Mouse (Mus musculus) lung, embryonic 15.5 days (tissue): ENCODE measurements around the gene Mrps23. TPM values are rescaled to one million over a fixed set of nuclear protein-coding genes. Genes with fewer than 3 reads are reported as not detected.

ENCODE experiments used
- ATAC-seq: fragments of 200-750 bp; cut with Nextera tagmentation; 2 replicates; pipeline ENCODE4 v1.8.0; 2017; ENCODE audit warnings: moderate number of reproducible peaks, borderline replicate concordance; ENCODE audit not compliant: low FRiP score, low TSS enrichment; ENCODE audit errors: extremely low read depth
- H3K27ac ChIP-seq: fragments of 300-500 bp; sonication (generic); 2 replicates; pipeline ENCODE4 v1.5.1; 2015; ENCODE audit warnings: moderate library complexity, mild to moderate bottlenecking, inconsistent platforms
- H3K27me3 ChIP-seq: fragments of 300-500 bp; sonication (generic); 2 replicates; pipeline ENCODE4 v1.6.1; 2015; ENCODE audit warnings: inconsistent platforms
- H3K36me3 ChIP-seq: fragments of 300-500 bp; sonication (generic); 2 replicates; pipeline ENCODE4 v1.6.1; 2015; ENCODE audit warnings: inconsistent platforms
- H3K4me1 ChIP-seq: fragments of 300-500 bp; sonication (generic); 2 replicates; pipeline ENCODE4 v1.6.1; 2015; ENCODE audit warnings: inconsistent platforms
- H3K4me2 ChIP-seq: fragments of 300-500 bp; sonication (generic); 2 replicates; pipeline ENCODE4 v1.6.1; 2015; ENCODE audit warnings: inconsistent platforms, mild to moderate bottlenecking, moderate library complexity
- H3K4me3 ChIP-seq: fragments of 300-500 bp; sonication (generic); 2 replicates; pipeline ENCODE4 v1.5.1; 2015; ENCODE audit warnings: mild to moderate bottlenecking, inconsistent platforms
- H3K9ac ChIP-seq: fragments of 300-500 bp; sonication (generic); 2 replicates; pipeline ENCODE4 v1.6.1; 2015; ENCODE audit warnings: inconsistent platforms
- H3K9me3 ChIP-seq: fragments of 300-500 bp; sonication (generic); 2 replicates; pipeline ENCODE4 v1.6.1; 2016; ENCODE audit warnings: inconsistent platforms
- WGBS: fragments of 180-500 bp; shearing (Covaris S2); methylation state at CpG from one replicate; pipeline ENCODE4 v1.1.7; 2015; 5-methylcytosine and 5-hydroxymethylcytosine counted together
- polyA plus RNA-seq: library from polyadenylated mRNA; unstranded; fragments of >200 nt; fragmentation: Nextera tagmentation; extraction: Ambion mirVana; gene quantifications from 2 replicates; pipeline ENCODE4 v1.2.1, GENCODE M21; 2015

Mrps23 gene
- polyA plus RNA-seq, result 57.4 and 59.4 TPM in 2 replicates

DNA sequence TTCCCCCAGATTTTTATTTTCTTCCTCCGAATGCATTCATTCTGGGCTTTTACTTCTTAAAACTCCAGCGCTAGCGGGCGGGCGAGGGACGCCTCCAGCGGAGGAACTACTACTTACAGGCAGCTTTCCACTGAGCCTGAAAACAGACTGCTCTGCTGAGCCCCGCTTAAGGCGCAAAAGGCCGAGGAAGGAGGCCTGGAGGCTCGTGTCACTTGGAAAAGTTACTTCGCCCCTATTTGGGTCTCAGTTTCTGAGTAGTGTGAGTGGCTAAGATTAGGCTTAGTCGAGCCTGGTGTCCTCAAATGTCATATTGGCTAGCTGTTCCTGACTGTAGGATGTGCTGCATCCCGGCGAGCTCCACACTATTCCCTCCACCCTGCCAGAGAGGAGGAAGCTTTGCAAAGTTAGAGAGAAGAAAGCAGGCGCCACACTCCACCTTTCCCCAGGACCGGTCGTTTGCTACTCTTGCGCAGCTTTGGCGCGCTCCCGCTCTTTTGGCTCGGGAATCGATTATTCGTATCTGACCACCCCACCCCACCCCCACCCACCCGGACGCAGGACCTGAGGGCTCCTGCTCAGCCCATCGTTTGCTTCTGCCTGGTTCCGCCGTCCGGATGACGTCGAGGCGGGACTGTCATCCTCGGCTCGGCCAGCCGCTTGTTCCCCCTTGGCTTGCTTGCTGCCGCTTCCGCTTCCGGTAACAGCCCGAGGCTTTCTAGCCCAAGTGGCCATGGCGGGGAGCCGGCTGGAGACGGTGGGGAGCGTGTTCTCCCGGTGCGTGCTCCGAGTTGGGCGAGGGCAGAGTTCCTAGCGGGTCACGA, at the start of gene Mrps23:
Gene Mrps23, plus strand, starts transcription at position 677 of the 821 bp plus-strand sequence.
- H3K27ac ChIP-seq, result peak within 1 kb of the TSS; percentile 91
- peak; percentile 95 for ATAC-seq
- H3K4me2 ChIP-seq, result peak within 1 kb of the TSS; percentile 88
- H3K36me3 ChIP-seq, result peaks cover 10% of the 10 kb centered on the region; the same call in 1 of the 2 replicates
- WGBS, result under 1% methylated on average over 51 of the region's 51 CpGs
- H3K4me3 ChIP-seq, result peak within 1 kb of the TSS; percentile 73
- no peaks in the 10 kb centered on the region for H3K27me3 ChIP-seq
- peaks cover 23% of the 10 kb centered on the region for H3K4me1 ChIP-seq
- peak within 1 kb of the TSS; percentile 69 for H3K9ac ChIP-seq
- H3K9me3 ChIP-seq, result no peaks in the 10 kb centered on the region

DNA sequence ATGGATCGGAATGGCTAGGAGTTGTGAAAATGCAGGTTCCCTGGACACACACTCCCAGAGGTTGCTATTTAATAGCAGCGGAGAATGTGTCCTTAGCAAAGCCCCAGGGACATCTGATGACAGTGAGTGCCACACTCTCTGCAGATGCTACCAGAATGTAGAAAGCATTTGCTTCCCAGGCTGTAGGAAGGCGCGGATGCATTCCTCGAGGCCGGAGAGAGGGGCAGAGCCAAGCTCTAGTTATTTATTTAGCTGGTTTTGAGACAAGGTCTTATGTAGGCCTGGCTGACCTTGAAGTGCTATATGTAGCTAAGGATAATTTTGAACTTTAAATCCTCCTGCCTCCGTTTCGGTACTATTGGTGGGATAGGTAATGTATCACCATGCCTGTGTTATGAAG, 49.7 kb upstream of the Mrps23 start:
- Histone ChIP-seq H3K36me3 (no peaks in the 10 kb centered on the region), H3K4me3 (no peak overlapping the region), H3K27ac (peak overlapping the region; percentile 88), H3K9ac (no peak overlapping the region), H3K4me1 (peaks cover 81% of the 10 kb centered on the region), H3K9me3 (no peaks in the 10 kb centered on the region), H3K27me3 (no peaks in the 10 kb centered on the region), H3K4me2 (no peak overlapping the region)
- 36% methylated on average over 8 of the region's 8 CpGs for WGBS
- ATAC-seq, result no peak

DNA sequence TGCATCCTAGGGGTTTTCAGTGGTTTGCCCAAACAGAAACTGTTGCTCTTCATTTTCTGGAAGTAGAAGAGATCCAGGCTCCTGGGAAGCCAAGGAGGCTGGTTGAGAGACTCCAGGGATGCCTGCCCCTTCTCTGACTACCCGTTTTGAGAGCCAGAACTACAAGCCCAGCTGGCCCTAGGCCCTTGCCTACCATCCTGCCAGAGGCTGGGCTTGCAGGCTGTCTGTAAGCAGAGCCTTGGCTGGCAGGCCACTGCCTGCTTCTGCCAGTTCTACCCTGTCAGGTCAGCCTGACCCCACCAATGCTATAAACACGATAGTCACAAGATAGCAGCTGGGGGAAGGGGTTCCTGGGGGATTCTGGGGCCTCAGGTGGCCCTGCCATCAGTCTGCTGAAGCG, 48.7 kb upstream of the Mrps23 start:
- 0 out of 2 replicates have a peak overlapping the region, but pooled peaks have one; percentile 0 for H3K9ac ChIP-seq
- ATAC-seq, result no peak

DNA sequence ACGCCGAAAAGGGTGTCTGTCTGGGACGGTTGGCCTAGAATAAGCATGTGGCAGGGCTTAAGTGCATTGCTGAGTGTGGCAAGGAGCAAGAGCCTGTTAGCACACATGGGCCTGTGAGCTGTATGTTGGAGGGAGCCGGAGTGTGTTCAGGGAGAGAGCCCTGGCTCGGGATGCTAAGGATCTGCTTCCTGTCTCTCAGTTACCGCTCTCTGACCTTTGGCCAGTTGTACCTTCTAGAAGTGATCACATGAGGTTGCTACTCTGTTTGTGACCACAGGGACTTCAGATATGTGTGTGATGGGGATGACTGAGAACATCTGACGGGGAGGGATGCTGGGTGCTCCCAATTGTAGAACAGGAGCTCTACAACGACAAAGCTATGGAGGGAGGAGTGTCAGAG, 48.2 kb upstream of the Mrps23 start:
- 0 out of 2 replicates have a peak overlapping the region, but pooled peaks have one; percentile 0 for H3K9ac ChIP-seq
- 40% methylated on average over 8 of the region's 8 CpGs for WGBS
- peaks cover 88% of the 10 kb centered on the region for H3K4me1 ChIP-seq
- no peaks in the 10 kb centered on the region for H3K9me3 ChIP-seq
- H3K4me3 ChIP-seq, result no peak overlapping the region
- no peak overlapping the region for H3K4me2 ChIP-seq
- no peaks in the 10 kb centered on the region for H3K36me3 ChIP-seq
- peak overlapping the region; percentile 88 for H3K27ac ChIP-seq
- no peak for ATAC-seq
- no peaks in the 10 kb centered on the region for H3K27me3 ChIP-seq

More for the DNA sequence above, 48.7 kb upstream of the Mrps23 start:
- H3K9me3 ChIP-seq, result no peaks in the 10 kb centered on the region
- WGBS, result 59% methylated on average over 3 of the region's 3 CpGs
- peaks cover 86% of the 10 kb centered on the region for H3K4me1 ChIP-seq
- no peak overlapping the region for H3K4me3 ChIP-seq
- H3K4me2 ChIP-seq, result no peak overlapping the region
- no peaks in the 10 kb centered on the region for H3K36me3 ChIP-seq
- H3K27ac ChIP-seq, result peak overlapping the region; percentile 88
- no peaks in the 10 kb centered on the region for H3K27me3 ChIP-seq

DNA sequence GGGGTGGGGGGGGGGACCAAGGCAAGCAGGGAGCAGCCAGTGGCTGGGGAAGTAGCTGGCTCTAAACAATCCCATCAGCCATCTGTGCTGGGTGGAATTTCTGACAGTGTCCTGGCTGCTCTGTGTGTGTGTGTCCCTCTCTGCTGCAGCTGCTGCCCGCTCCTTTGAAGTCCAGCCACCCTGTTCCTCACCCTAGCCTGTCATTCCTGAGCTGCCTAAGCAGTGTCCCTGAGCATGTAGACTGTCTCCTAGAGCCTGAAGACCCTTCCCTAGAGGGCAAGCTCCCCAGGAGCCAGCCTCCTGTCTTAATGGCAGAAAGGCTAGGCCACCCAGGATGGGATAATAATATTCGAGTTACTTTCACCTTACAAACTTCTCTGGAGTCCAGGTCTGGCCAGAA, 47.8 kb upstream of the Mrps23 start:
- H3K27me3 ChIP-seq, result no peaks in the 10 kb centered on the region
- 29% methylated on average over 2 of the region's 2 CpGs for WGBS
- no peak overlapping the region for H3K4me2 ChIP-seq
- ATAC-seq, result peak; percentile 60; the same call in 1 of the 2 replicates
- H3K36me3 ChIP-seq, result no peaks in the 10 kb centered on the region
- no peak overlapping the region for H3K4me3 ChIP-seq
- peaks cover 87% of the 10 kb centered on the region for H3K4me1 ChIP-seq
- no peaks in the 10 kb centered on the region for H3K9me3 ChIP-seq
- H3K9ac ChIP-seq, result no peak overlapping the region; the same call in 1 of the 2 replicates
- peak overlapping the region; percentile 88 for H3K27ac ChIP-seq

DNA sequence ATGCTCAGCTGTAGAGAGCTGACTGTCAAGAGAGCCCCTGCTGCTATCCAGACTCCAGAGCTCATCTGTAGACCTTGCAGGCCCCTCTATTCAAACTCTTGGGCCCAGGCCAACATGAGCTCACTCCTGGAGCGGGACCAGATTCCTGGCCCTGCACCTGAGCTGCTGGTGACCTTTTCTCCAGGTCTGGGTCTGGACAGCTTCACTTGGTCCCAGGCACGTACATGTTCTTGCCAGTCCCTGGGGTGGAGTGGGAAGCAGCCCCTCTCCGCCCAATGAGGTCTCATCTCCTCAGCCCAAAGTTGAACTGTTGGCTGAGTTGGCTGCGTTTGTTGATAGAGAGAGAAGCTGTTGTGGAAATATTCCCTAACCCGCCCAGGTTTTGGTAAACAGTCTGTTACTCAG, 45.3 kb upstream of the Mrps23 start:
- Histone ChIP-seq H3K27ac (peak overlapping the region; percentile 91), H3K4me1 (peaks cover 76% of the 10 kb centered on the region), H3K4me3 (no peak overlapping the region), H3K9ac (no peak overlapping the region), H3K9me3 (no peaks in the 10 kb centered on the region), H3K27me3 (no peaks in the 10 kb centered on the region), H3K4me2 (no peak overlapping the region), H3K36me3 (no peaks in the 10 kb centered on the region)
- ATAC-seq, result no peak
- 39% methylated on average over 5 of the region's 5 CpGs for WGBS

DNA sequence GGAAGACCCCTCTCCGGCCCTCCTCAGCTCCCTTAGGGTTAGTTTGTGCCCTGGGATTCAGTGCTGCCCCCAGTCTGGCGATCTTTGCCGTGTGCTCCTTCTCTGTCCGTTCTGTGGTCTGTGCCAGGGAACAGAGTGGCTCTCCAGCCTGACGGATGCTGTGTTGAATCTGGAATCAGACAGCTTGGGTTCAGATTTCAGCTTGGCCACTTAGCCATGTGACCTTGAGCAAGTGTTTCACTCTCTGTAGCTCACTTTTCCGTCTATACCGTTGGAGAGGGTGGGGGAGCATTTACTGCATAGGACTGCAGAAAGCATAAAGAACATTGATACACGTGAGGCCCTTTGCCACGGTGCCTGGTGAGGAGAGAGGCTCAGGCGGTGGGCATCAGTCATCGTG, 44.8 kb upstream of the Mrps23 start:
- 44% methylated on average over 11 of the region's 11 CpGs for WGBS
- H3K27me3 ChIP-seq, result no peaks in the 10 kb centered on the region
- H3K4me2 ChIP-seq, result no peak overlapping the region
- H3K4me3 ChIP-seq, result no peak overlapping the region
- H3K36me3 ChIP-seq, result no peaks in the 10 kb centered on the region
- no peak overlapping the region for H3K9ac ChIP-seq
- peaks cover 73% of the 10 kb centered on the region for H3K4me1 ChIP-seq
- H3K9me3 ChIP-seq, result no peaks in the 10 kb centered on the region
- H3K27ac ChIP-seq, result peak overlapping the region; percentile 91
- ATAC-seq, result no peak

DNA sequence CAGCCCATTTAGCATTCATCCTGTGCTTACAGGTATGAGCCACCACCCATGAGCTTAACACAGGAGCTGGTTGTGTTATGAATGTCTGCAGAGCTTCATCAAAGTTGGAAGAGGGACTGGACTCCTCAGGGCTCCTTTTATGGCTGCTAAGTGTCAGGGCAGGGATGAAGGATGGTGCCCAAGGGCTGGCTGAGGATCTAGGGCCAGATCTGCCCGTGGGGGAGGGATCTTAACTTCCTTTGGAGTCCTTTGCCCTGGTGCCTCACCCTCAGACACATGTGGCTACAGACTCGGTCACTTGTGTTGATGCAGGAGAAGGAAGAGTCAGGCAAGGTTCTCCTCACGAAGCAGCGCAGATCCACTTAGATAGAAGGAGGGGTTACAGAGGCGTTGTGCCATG, 43.9 kb upstream of the Mrps23 start:
- H3K9ac ChIP-seq, result no peak overlapping the region
- no peak overlapping the region for H3K4me3 ChIP-seq
- 54% methylated on average over 5 of the region's 5 CpGs for WGBS
- ATAC-seq, result no peak
- H3K36me3 ChIP-seq, result no peaks in the 10 kb centered on the region
- H3K27ac ChIP-seq, result peak overlapping the region; percentile 91
- H3K27me3 ChIP-seq, result no peaks in the 10 kb centered on the region
- peaks cover 73% of the 10 kb centered on the region for H3K4me1 ChIP-seq
- no peaks in the 10 kb centered on the region for H3K9me3 ChIP-seq
- no peak overlapping the region for H3K4me2 ChIP-seq

DNA sequence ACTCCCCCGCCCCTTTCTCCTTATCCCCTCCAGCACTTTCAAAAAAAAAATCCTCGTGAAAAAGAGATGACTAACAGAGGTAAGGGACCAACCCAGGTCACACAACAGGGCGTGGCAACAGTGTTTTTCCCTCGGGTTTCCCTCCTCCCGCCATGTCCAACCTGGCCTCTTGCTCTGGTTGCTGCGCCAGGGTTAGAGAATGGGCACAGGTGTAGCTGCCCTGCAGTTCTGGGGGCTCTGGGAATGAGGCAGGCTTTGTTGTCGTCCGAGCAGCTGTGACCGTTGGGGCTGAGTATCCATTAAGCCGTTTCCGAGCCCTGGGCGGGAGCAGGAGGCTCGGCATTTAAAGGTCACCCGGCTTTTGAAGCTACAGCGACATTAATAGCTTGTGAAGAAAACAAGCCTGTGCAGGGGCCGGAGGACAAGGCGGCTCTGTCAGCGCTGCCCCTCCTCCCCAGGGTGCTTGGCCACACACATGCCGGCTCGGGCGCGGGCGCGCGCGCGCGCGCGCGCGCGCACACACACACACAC, 43.1 kb upstream of the Mrps23 start:
- Histone ChIP-seq H3K4me1 (peaks cover 73% of the 10 kb centered on the region), H3K9ac (no peak overlapping the region), H3K4me3 (peak overlapping the region; percentile 31), H3K27me3 (no peaks in the 10 kb centered on the region), H3K4me2 (peak overlapping the region; percentile 71), H3K27ac (peak overlapping the region; percentile 91), H3K9me3 (no peaks in the 10 kb centered on the region), H3K36me3 (no peaks in the 10 kb centered on the region)
- WGBS, result under 1% methylated on average over 21 of the region's 33 CpGs
- peak; percentile 47; the same call in 1 of the 2 replicates for ATAC-seq

DNA sequence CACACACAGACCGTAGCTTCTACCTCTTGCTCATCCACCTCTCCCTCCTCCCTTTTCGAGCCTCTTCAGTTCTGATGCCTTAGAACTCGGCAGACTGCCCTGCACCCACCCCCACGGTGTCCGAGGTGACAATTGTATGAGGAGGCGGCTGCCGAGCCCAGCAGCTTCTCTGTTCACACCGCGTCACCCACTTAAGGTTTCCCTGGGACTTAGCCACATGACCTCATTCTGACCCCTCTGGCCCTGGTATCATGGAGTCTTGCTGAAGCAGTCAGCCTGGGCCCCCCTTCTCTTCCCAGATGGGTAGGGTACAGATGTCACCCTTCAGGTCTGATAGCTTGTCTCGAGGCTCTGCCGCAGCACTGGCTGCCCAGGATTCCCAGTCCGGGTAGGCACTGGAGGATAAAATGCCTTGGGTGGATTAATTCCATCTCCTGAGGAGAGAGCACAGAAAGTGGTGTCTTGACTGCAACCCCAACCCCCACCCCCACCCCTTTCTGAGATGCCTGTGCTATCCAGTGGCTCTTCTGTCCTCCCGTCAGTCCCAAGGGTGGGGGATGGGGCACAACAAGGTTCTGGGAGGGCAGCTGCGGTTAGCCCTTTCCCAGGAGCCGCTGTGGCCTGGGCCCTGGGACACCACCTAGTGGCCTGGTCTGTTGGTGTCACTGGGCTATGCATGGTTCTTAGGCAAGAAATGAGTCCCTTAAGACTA, 42.4 kb upstream of the Mrps23 start:
- Histone ChIP-seq H3K4me3 (peak overlapping the region; percentile 31), H3K27me3 (no peaks in the 10 kb centered on the region), H3K36me3 (no peaks in the 10 kb centered on the region), H3K9ac (peak overlapping the region; percentile 31), H3K4me1 (peaks cover 70% of the 10 kb centered on the region), H3K9me3 (no peaks in the 10 kb centered on the region), H3K4me2 (peak overlapping the region; percentile 71), H3K27ac (peak overlapping the region; percentile 91)
- peak; percentile 78 for ATAC-seq
- WGBS, result under 1% methylated on average over 14 of the region's 15 CpGs

DNA sequence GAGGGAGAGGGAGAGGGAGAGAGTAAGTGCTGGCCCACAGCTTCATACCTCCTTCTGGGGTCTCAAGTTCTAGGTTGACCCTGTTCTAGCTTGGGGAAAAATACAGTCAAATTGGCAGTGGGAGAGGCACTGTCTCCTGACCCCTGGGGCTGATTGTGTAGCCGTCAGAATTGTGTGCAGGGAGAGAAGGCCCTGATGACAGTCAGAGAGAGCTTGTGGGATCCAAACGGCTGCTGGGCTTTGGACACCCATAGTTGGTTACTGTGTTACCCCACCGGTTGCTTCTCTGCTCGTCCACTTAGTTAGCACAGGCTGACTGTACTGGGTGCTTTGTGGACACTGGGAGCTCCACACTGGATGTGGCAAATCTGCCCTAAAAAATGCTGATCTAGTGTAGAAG, 41.4 kb upstream of the Mrps23 start:
- Histone ChIP-seq H3K4me3 (no peak overlapping the region), H3K36me3 (no peaks in the 10 kb centered on the region), H3K4me1 (peaks cover 66% of the 10 kb centered on the region), H3K27me3 (no peaks in the 10 kb centered on the region; the same call in 1 of the 2 replicates), H3K4me2 (no peak overlapping the region), H3K9ac (no peak overlapping the region), H3K27ac (no peak overlapping the region), H3K9me3 (no peaks in the 10 kb centered on the region)
- ATAC-seq, result no peak
- 49% methylated on average over 4 of the region's 4 CpGs for WGBS
